Mouse (Mus musculus) monocyte, adult 2 months (primary cell): ENCODE results near the gene Cd27.
A peak's percentile ranks its signal among the peaks of the same experiment; 100 is the strongest.

Experiments
- DNase-seq, 2 experiments: peaks; one replicate each; pipeline ENCODE4 v3.0.0; 2022; ENCODE audit warnings: low spot score in 2 of 2, low read depth in 1 of 2

Gene Cd27

GRCm38 (mm10) chr6:125215148-125215954, 21.5 kb downstream of the Cd27 start, which contains the start of gene Vamp1:
Gene Vamp1, plus strand, starts transcription at chr6:125215551.
- DNase-seq: peak; percentile 88 to 89

GRCm38 (mm10) chr6:125213715-125214114, 23.1 kb downstream of the Cd27 start:
- DNase-seq: no peak

GRCm38 (mm10) chr6:125213129-125213528, 23.7 kb downstream of the Cd27 start:
- no peak for DNase-seq

- no peak for DNase-seq
Observed at GRCm38 (mm10) chr6:125212621-125213020, 24.2 kb downstream of the Cd27 start.

- no peak for DNase-seq
Observed at GRCm38 (mm10) chr6:125210436-125210835, 26.4 kb downstream of the Cd27 start.

GRCm38 (mm10) chr6:125197166-125197565, 39.6 kb downstream of the Cd27 start:
- no peak for DNase-seq

GRCm38 (mm10) chr6:125196301-125196700, 40.5 kb downstream of the Cd27 start:
- DNase-seq: no peak

GRCm38 (mm10) chr6:125195541-125196075, 41.2 kb downstream of the Cd27 start:
- no peak for DNase-seq

GRCm38 (mm10) chr6:125193390-125193789, 43.4 kb downstream of the Cd27 start:
- DNase-seq: no peak

- no peak for DNase-seq
Observed at GRCm38 (mm10) chr6:125192841-125193240, 44.0 kb downstream of the Cd27 start.

- peak; percentile 66 to 72 for DNase-seq
Observed at GRCm38 (mm10) chr6:125192016-125192714, 44.6 kb downstream of the Cd27 start.

GRCm38 (mm10) chr6:125191332-125192015, 45.3 kb downstream of the Cd27 start, which contains the start of the genes Ncapd2 and Mrpl51:
Gene Ncapd2, minus strand, starts transcription at chr6:125191701.
Gene Mrpl51, plus strand, starts transcription at chr6:125191801.
- DNase-seq: peak; percentile 89

GRCm38 (mm10) chr6:125190816-125191215, 46.0 kb downstream of the Cd27 start:
- no peak for DNase-seq

- DNase-seq: no peak
Observed at GRCm38 (mm10) chr6:125186203-125186602, 50.6 kb downstream of the Cd27 start.
